Mouse (Mus musculus) cortical plate, adult 2 months (tissue): Measurements from ENCODE around the gene Alg13.

ENCODE experiments used
- CTCF ChIP-seq: fragments of 200-500 bp; IDR thresholded peaks from 2 replicates; pipeline ENCODE4 v1.5.1; 2011; ENCODE audit warnings: mild to moderate bottlenecking, control low read depth, low read length; ENCODE audit not compliant: insufficient read depth; ENCODE audit errors: extremely low read depth
- POLR2A ChIP-seq: fragments of 200-500 bp; IDR thresholded peaks from 2 replicates; pipeline ENCODE4 v1.6.1; 2011; ENCODE audit warnings: mild to moderate bottlenecking, low read length, control low read depth; ENCODE audit not compliant: insufficient read depth; ENCODE audit errors: extremely low read depth

DNA sequence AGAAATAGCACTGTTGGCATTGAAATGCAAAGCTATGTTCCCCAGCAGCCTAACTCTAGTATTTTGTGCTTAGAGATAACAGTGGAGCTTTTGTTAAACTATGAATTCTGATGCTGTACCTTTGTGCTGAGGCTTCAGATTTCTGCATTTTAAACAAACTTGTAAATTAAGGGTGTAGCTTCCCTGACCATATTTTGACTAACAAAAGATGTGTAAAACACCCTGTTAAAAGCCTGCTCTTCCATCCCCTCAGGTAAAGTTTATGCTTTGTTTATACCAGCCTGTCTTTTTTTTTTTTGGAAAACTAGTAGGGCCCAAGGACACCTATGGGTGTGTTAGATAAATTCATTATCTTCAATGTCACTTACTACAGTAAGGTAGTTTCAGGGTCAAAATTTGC lies 20.3 kb downstream of the Alg13 start:
- TF ChIP-seq CTCF (no peak), POLR2A (no peak)
